25 mouse cellular contexts compared by ENCODE assay signal in genomic region chr2:89811751-89812150, GRCm38 (mm10). TPM values are rescaled to one million over a fixed set of nuclear protein-coding genes. Genes with fewer than 3 reads are reported as not detected.
"Had no signal": no experiment of that assay in that cellular context is flagged by ENCODE, and none has a peak within 500 bp of the region (broad histone marks: within the 10 kb centered on the region; RNA-seq: fewer than 3 reads in every experiment).

Gene Olfr1255, plus strand, starts transcription at chr2:89812051.

- H3K27me3 ChIP-seq: neural tube, embryonic 13.5 days; neural tube, embryonic 15.5 days; stomach, embryonic 15.5 days had no signal

- H3K4me3 ChIP-seq: neural tube, embryonic 13.5 days; neural tube, embryonic 15.5 days; stomach, embryonic 15.5 days had no signal

- H3K9me3 ChIP-seq: neural tube, embryonic 13.5 days; neural tube, embryonic 15.5 days; stomach, embryonic 15.5 days had no signal

- H3K36me3 ChIP-seq: neural tube, embryonic 13.5 days; neural tube, embryonic 15.5 days; stomach, embryonic 15.5 days had no signal

- H3K9ac ChIP-seq: neural tube, embryonic 13.5 days; neural tube, embryonic 15.5 days; stomach, embryonic 15.5 days had no signal

- H3K27ac ChIP-seq: neural tube, embryonic 13.5 days; neural tube, embryonic 15.5 days; stomach, embryonic 15.5 days; stomach, postnatal 0 days had no signal

- H3K4me1 ChIP-seq: neural tube, embryonic 13.5 days; neural tube, embryonic 15.5 days; stomach, embryonic 15.5 days had no signal

- H3K4me2 ChIP-seq: neural tube, embryonic 13.5 days; neural tube, embryonic 15.5 days; stomach, embryonic 15.5 days had no signal

- DNase-seq: retina, postnatal 1 day; right cerebral cortex, adult 18-20 months; right cerebral cortex, postnatal 14 days; right cerebral cortex, postnatal 25 days; right cerebral cortex, postnatal 4 days; spleen, adult 18-20 months; thymus, adult 18-20 months; thymus, adult 2 months; thymus, postnatal 14 days; thymus, postnatal 25 days; thymus, postnatal 36 days; thymus, postnatal 4 days had no signal

RNA-seq across cellular contexts. Expression of gene Olfr1255, which starts in this region (rescaled TPM):
- total RNA-seq: neutrophil, adult 5-6 weeks had no signal
- polyA plus RNA-seq: neural tube, embryonic 13.5 days; neural tube, embryonic 14.5 days; neural tube, embryonic 15.5 days; small intestine, adult 2 months; spleen, adult 2 months; stomach, embryonic 14.5 days; stomach, embryonic 15.5 days; stomach, embryonic 16.5 days; stomach, postnatal 0 days; testis, adult 2 months; thymus, adult 2 months; thymus, postnatal 0 days; urinary bladder, adult 2 months had no signal
